Mouse (Mus musculus) hindbrain, embryonic 13.5 days (tissue): Measurements from ENCODE around the gene Fry. TPM values are rescaled to one million over a fixed set of nuclear protein-coding genes. Genes with fewer than 3 reads are reported as not detected.

Experiments
- ATAC-seq: fragments of 200-750 bp; cut with Nextera tagmentation; 2 replicates; pipeline ENCODE4 v1.8.0; 2017; ENCODE audit warnings: moderate TSS enrichment; ENCODE audit not compliant: low FRiP score
- H3K27ac ChIP-seq: fragments of 300-500 bp; sonication (generic); 2 replicates; pipeline ENCODE4 v1.5.1; 2015; ENCODE audit warnings: inconsistent platforms, mild to moderate bottlenecking, moderate library complexity
- H3K27me3 ChIP-seq: fragments of 300-500 bp; sonication (generic); 2 replicates; pipeline ENCODE4 v1.6.1; 2015; ENCODE audit warnings: mild to moderate bottlenecking, inconsistent platforms
- H3K36me3 ChIP-seq: fragments of 300-500 bp; sonication (generic); 2 replicates; pipeline ENCODE4 v1.6.1; 2015; ENCODE audit warnings: mild to moderate bottlenecking, inconsistent platforms
- H3K4me1 ChIP-seq: fragments of 300-500 bp; sonication (generic); replicated peaks from 2 replicates; pipeline ENCODE4 v1.6.1; 2015; ENCODE audit warnings: inconsistent platforms
- H3K4me2 ChIP-seq: fragments of 300-500 bp; sonication (generic); 2 replicates; pipeline ENCODE4 v1.6.1; 2015; ENCODE audit warnings: inconsistent platforms, mild to moderate bottlenecking, moderate library complexity
- H3K4me3 ChIP-seq: fragments of 300-500 bp; sonication (generic); 2 replicates; pipeline ENCODE4 v1.5.1; 2015; ENCODE audit warnings: mild to moderate bottlenecking, inconsistent platforms
- H3K9ac ChIP-seq: fragments of 300-500 bp; sonication (generic); 2 replicates; pipeline ENCODE4 v1.6.1; 2015; ENCODE audit warnings: mild to moderate bottlenecking, inconsistent platforms
- H3K9me3 ChIP-seq: fragments of 300-500 bp; sonication (generic); 2 replicates; pipeline ENCODE4 v1.6.1; 2016; ENCODE audit warnings: inconsistent platforms
- WGBS: fragments of 180-500 bp; shearing (Covaris S2); methylation state at CpG from one replicate; pipeline ENCODE4 v1.1.7; 2015; 5-methylcytosine and 5-hydroxymethylcytosine counted together
- polyA plus RNA-seq: library from polyadenylated mRNA; unstranded; fragments of >200 nt; fragmentation: Nextera tagmentation; extraction: Ambion mirVana; gene quantifications from 2 replicates; pipeline ENCODE4 v1.2.1, GENCODE M21; 2015

The Fry gene
- polyA plus RNA-seq, 1 experiment from 2014 or later, result 40.7 TPM

GRCm38 (mm10) chr5:150114778-150115177, 3.7 kb upstream of the Fry start:
- no peak for ATAC-seq
- 97% methylated on average over 4 of the region's 4 CpGs for WGBS
- Histone ChIP-seq H3K9ac (no peak overlapping the region), H3K4me2 (no peak overlapping the region), H3K9me3 (no peaks in the 10 kb centered on the region), H3K4me1 (peaks cover 33% of the 10 kb centered on the region), H3K36me3 (no peaks in the 10 kb centered on the region), H3K27ac (peak overlapping the region; percentile 66; the same call in 1 of the 2 replicates), H3K4me3 (no peak overlapping the region), H3K27me3 (no peaks in the 10 kb centered on the region)

GRCm38 (mm10) chr5:150115271-150116092, 3.0 kb upstream of the Fry start:
- Histone ChIP-seq H3K9me3 (no peaks in the 10 kb centered on the region), H3K27ac (peak overlapping the region; percentile 66), H3K4me3 (no peak overlapping the region), H3K4me1 (peaks cover 33% of the 10 kb centered on the region), H3K9ac (peak overlapping the region; percentile 24; the same call in 1 of the 2 replicates), H3K27me3 (no peaks in the 10 kb centered on the region), H3K4me2 (peak overlapping the region; percentile 27), H3K36me3 (no peaks in the 10 kb centered on the region)
- 46% methylated on average over 16 of the region's 16 CpGs for WGBS
- no peak for ATAC-seq

- no peaks in the 10 kb centered on the region for H3K27me3 ChIP-seq
- WGBS, result 68% methylated on average over 9 of the region's 9 CpGs
- ATAC-seq, result no peak
- H3K4me3 ChIP-seq, result no peak overlapping the region
- H3K4me1 ChIP-seq, result peaks cover 33% of the 10 kb centered on the region
- peak overlapping the region; percentile 27; the same call in 1 of the 2 replicates for H3K4me2 ChIP-seq
- no peaks in the 10 kb centered on the region for H3K36me3 ChIP-seq
- H3K27ac ChIP-seq, result no peak overlapping the region
- H3K9me3 ChIP-seq, result no peaks in the 10 kb centered on the region
- H3K9ac ChIP-seq, result no peak overlapping the region
These were observed 2.1 kb upstream of the Fry start for GRCm38 (mm10) chr5:150116216-150116905.

- no peaks in the 10 kb centered on the region for H3K27me3 ChIP-seq
- no peaks in the 10 kb centered on the region for H3K9me3 ChIP-seq
- no peak overlapping the region for H3K4me3 ChIP-seq
- peaks cover 33% of the 10 kb centered on the region for H3K4me1 ChIP-seq
- no peak for ATAC-seq
- WGBS, result 86% methylated on average over 6 of the region's 6 CpGs
- H3K4me2 ChIP-seq, result no peak overlapping the region
- no peaks in the 10 kb centered on the region for H3K36me3 ChIP-seq
- no peak overlapping the region for H3K27ac ChIP-seq
- no peak overlapping the region for H3K9ac ChIP-seq
These were observed 1.6 kb upstream of the Fry start for GRCm38 (mm10) chr5:150116906-150117216.

- peak overlapping the region; percentile 84 for H3K4me2 ChIP-seq
- WGBS, result 15% methylated on average over 8 of the region's 8 CpGs
- no peaks in the 10 kb centered on the region for H3K9me3 ChIP-seq
- peak overlapping the region; percentile 72 for H3K4me3 ChIP-seq
- H3K9ac ChIP-seq, result peak overlapping the region; percentile 81
- no peaks in the 10 kb centered on the region for H3K27me3 ChIP-seq
- H3K4me1 ChIP-seq, result peaks cover 41% of the 10 kb centered on the region
- no peaks in the 10 kb centered on the region for H3K36me3 ChIP-seq
- H3K27ac ChIP-seq, result peak overlapping the region; percentile 86
- 0 out of 2 replicates have a peak, but pooled peaks have one; percentile 2 for ATAC-seq
These were observed 356 bp upstream of the Fry start for GRCm38 (mm10) chr5:150118124-150118454.

- Histone ChIP-seq H3K9ac (no peak overlapping the region), H3K4me2 (no peak overlapping the region), H3K27me3 (no peaks in the 10 kb centered on the region), H3K36me3 (no peaks in the 10 kb centered on the region), H3K9me3 (no peaks in the 10 kb centered on the region), H3K4me1 (peaks cover 28% of the 10 kb centered on the region), H3K27ac (no peak overlapping the region), H3K4me3 (no peak overlapping the region)
- no peak for ATAC-seq
- WGBS, result 91% methylated on average over 8 of the region's 8 CpGs
These were observed 2.2 kb downstream of the Fry start for GRCm38 (mm10) chr5:150120676-150121075.

GRCm38 (mm10) chr5:150122095-150122494, 3.6 kb downstream of the Fry start:
- Histone ChIP-seq H3K4me3 (no peak overlapping the region), H3K9ac (no peak overlapping the region), H3K27ac (no peak overlapping the region), H3K4me1 (peaks cover 20% of the 10 kb centered on the region), H3K9me3 (no peaks in the 10 kb centered on the region), H3K36me3 (no peaks in the 10 kb centered on the region), H3K4me2 (no peak overlapping the region), H3K27me3 (no peaks in the 10 kb centered on the region)
- ATAC-seq, result no peak
- WGBS, result 86% methylated on average over 4 of the region's 4 CpGs

- 85% methylated on average over 2 of the region's 2 CpGs for WGBS
- Histone ChIP-seq H3K4me3 (no peak overlapping the region), H3K9me3 (no peaks in the 10 kb centered on the region), H3K36me3 (no peaks in the 10 kb centered on the region), H3K27me3 (no peaks in the 10 kb centered on the region), H3K4me1 (peaks cover 20% of the 10 kb centered on the region), H3K27ac (no peak overlapping the region), H3K4me2 (no peak overlapping the region), H3K9ac (no peak overlapping the region)
- no peak for ATAC-seq
These were observed 4.1 kb downstream of the Fry start for GRCm38 (mm10) chr5:150122571-150122970.

GRCm38 (mm10) chr5:150125920-150126319, 7.5 kb downstream of the Fry start:
- ATAC-seq, result no peak
- H3K4me2 ChIP-seq, result no peak overlapping the region
- 86% methylated on average over 9 of the region's 9 CpGs for WGBS
- no peaks in the 10 kb centered on the region for H3K9me3 ChIP-seq
- H3K9ac ChIP-seq, result no peak overlapping the region
- H3K27me3 ChIP-seq, result no peaks in the 10 kb centered on the region
- H3K4me1 ChIP-seq, result peaks cover 19% of the 10 kb centered on the region; the same call in 1 of the 2 replicates
- no peak overlapping the region for H3K27ac ChIP-seq
- H3K36me3 ChIP-seq, result no peaks in the 10 kb centered on the region
- no peak overlapping the region for H3K4me3 ChIP-seq

- no peak overlapping the region for H3K27ac ChIP-seq
- H3K27me3 ChIP-seq, result no peaks in the 10 kb centered on the region
- H3K4me1 ChIP-seq, result peaks cover 19% of the 10 kb centered on the region; the same call in 1 of the 2 replicates
- H3K4me3 ChIP-seq, result no peak overlapping the region
- H3K9ac ChIP-seq, result no peak overlapping the region
- ATAC-seq, result no peak
- 75% methylated on average over 8 of the region's 8 CpGs for WGBS
- H3K9me3 ChIP-seq, result no peaks in the 10 kb centered on the region
- no peaks in the 10 kb centered on the region for H3K36me3 ChIP-seq
- no peak overlapping the region for H3K4me2 ChIP-seq
These were observed 10.0 kb downstream of the Fry start for GRCm38 (mm10) chr5:150128432-150128831.

- Histone ChIP-seq H3K4me3 (no peak overlapping the region), H3K9me3 (no peaks in the 10 kb centered on the region), H3K27me3 (no peaks in the 10 kb centered on the region), H3K27ac (no peak overlapping the region), H3K4me2 (no peak overlapping the region), H3K36me3 (no peaks in the 10 kb centered on the region), H3K4me1 (peaks cover 19% of the 10 kb centered on the region; the same call in 1 of the 2 replicates), H3K9ac (no peak overlapping the region)
- 0 out of 2 replicates have a peak, but pooled peaks have one; percentile 11 for ATAC-seq
- WGBS, result 70% methylated on average over 7 of the region's 7 CpGs
These were observed 11.7 kb downstream of the Fry start for GRCm38 (mm10) chr5:150130144-150130543.

GRCm38 (mm10) chr5:150131166-150131565, 12.7 kb downstream of the Fry start:
- H3K4me3 ChIP-seq, result no peak overlapping the region
- 74% methylated on average over 7 of the region's 7 CpGs for WGBS
- H3K4me1 ChIP-seq, result peaks cover 19% of the 10 kb centered on the region; the same call in 1 of the 2 replicates
- H3K9me3 ChIP-seq, result no peaks in the 10 kb centered on the region
- H3K27ac ChIP-seq, result no peak overlapping the region
- no peaks in the 10 kb centered on the region for H3K36me3 ChIP-seq
- H3K27me3 ChIP-seq, result no peaks in the 10 kb centered on the region
- H3K4me2 ChIP-seq, result no peak overlapping the region
- H3K9ac ChIP-seq, result no peak overlapping the region
- ATAC-seq, result no peak
